Mouse (Mus musculus): ENCODE measurements at regions not wholly inside any gene's neighbourhood (a gene's known extent, or its start where the extent isn't known, plus 50 kb on each side); places are given as distances from the start of the nearest gene placed in this dataset.

DNA sequence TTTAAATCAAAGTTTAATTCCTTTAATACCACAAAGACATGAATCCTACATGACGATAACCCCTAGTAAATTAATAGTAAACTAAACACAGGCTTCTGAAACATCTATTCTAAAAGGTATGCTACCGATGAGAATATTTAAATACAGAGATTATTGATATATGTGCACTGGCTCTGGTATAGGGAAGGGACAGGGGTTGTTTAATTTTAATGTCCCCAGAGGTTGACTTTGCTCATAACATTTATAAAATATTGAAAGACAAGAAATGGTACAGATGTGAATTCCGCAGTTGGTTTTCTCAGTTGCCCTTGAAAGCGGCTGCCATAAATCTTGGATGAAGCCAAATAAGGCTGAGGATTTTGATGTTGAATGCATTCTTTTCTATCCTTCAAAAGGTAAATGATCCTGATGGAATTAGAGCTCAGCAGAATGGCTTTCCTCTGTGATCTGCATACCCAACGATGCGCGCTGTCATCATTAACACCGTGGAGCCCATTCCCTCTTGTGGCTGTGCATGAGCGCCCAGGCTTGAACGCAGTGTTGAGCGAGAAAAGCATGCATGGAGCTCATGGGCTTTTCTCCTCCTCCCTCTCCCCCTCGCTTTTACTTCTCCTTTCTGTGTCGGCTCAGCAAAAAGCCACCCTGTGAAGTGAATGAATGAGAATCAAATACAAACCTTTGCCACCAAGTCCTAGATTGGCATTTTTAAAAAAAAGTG lies 195.4 kb upstream of the Gm10306 start:
- TF ChIP-seq CTCF (IDR thresholded peaks at IDR 0.05; ENCODE audit: low read depth, low read length) (no peak), POLR2A (IDR thresholded peaks at IDR 0.05; ENCODE audit: insufficient read depth, low read length) (no peak), EP300 (IDR thresholded peaks at IDR 0.05; ENCODE audit: insufficient read depth, low read depth, low read length) (no peak)

Measured in ES-Bruce4 (cell line).